Mouse (Mus musculus) liver, embryonic 16.5 days (tissue): ENCODE data around the gene Kcnc4. TPM values are rescaled to one million over a fixed set of nuclear protein-coding genes. Genes with fewer than 3 reads are reported as not detected.

ENCODE experiments used
- ATAC-seq: fragments of 200-750 bp; cut with Nextera tagmentation; 2 replicates; pipeline ENCODE4 v1.8.0; 2017; ENCODE audit warnings: low read depth, mild to moderate bottlenecking, moderate number of reproducible peaks, moderate library complexity
- H3K27ac ChIP-seq: fragments of 300-500 bp; sonication (generic); 2 replicates; pipeline ENCODE4 v1.5.1; 2014; ENCODE audit warnings: mild to moderate bottlenecking, low read length
- H3K27me3 ChIP-seq: fragments of 300-500 bp; sonication (generic); 2 replicates; pipeline ENCODE4 v1.6.1; 2014; ENCODE audit warnings: low read depth, low read length, mixed read lengths; ENCODE audit not compliant: control insufficient read depth, insufficient read depth
- H3K36me3 ChIP-seq: fragments of 300-500 bp; sonication (generic); 2 replicates; pipeline ENCODE4 v1.6.1; 2014; ENCODE audit warnings: mild to moderate bottlenecking; ENCODE audit not compliant: control insufficient read depth, insufficient read depth
- H3K4me1 ChIP-seq: fragments of 300-500 bp; sonication (generic); 2 replicates; pipeline ENCODE4 v1.6.1; 2014; ENCODE audit warnings: low read depth, low read length, mixed read lengths; ENCODE audit not compliant: control insufficient read depth
- H3K4me2 ChIP-seq: fragments of 300-500 bp; sonication (generic); 2 replicates; pipeline ENCODE4 v1.6.1; 2014; ENCODE audit warnings: low read depth, low read length, mixed read lengths
- H3K4me3 ChIP-seq: fragments of 300-500 bp; sonication (generic); 2 replicates; pipeline ENCODE4 v1.5.1; 2014; ENCODE audit warnings: low read depth, mild to moderate bottlenecking, low read length
- H3K9ac ChIP-seq: fragments of 300-500 bp; sonication (generic); 2 replicates; pipeline ENCODE4 v1.6.1; 2014; ENCODE audit warnings: low read depth, low read length
- H3K9me3 ChIP-seq: fragments of 300-500 bp; sonication (generic); replicated peaks from 2 replicates; pipeline ENCODE4 v1.6.1; 2016; ENCODE audit warnings: low read length; ENCODE audit not compliant: control insufficient read depth
- WGBS: fragments of 180-500 bp; shearing (Covaris S2); extraction: QIAGEN DNeasy Blood & Tissue Kit; methylation state at CpG from one replicate; pipeline ENCODE4 v1.1.7; 2014; ENCODE audit not compliant: insufficient replicate concordance; 5-methylcytosine and 5-hydroxymethylcytosine counted together
- polyA plus RNA-seq: library from polyadenylated mRNA; unstranded; fragments of >200 nt; fragmentation: Nextera tagmentation; extraction: Ambion mirVana; gene quantifications from 2 replicates; pipeline ENCODE4 v1.2.1, GENCODE M21; 2015

Kcnc4 gene
- polyA plus RNA-seq, 1 experiment from 2014 or later: 0.02 TPM

DNA sequence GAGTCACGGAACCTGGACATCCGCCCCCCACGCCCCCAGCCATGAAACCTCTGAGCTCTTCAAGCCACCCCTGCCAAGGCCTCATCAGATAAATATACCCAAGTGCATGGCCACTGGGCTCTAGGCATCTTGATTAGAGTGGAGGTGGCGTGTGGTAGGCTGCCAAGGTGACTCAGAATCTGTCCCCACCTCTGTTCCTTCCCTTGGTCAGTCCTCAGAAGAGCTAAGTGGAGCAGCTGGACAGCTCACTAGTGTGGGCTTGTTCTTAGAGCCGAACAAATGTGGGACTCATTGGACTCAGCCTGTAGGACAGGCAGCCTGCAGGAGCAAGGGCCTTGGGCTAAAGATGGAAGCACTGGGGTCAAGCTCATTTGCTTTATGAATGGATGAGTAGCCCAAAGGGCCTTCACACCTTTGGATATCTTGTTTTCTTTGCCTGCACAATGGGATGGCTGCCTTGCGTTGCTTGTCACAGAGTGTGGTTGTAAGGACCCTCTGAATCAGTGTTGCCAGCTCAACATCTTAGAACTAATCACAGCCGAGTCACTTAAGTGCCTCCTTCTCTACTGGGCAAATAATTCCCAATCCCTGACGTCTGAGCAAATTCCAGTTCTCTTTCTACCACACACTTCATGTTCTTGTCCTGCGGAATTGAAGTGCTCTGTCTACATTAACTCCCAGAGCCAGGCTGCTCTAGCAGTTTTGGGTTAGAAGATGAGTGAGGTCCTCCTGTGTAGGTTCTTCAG lies 42.6 kb downstream of the Kcnc4 start:
- no peak overlapping the region for H3K4me3 ChIP-seq
- 63% methylated on average over 9 of the region's 9 CpGs for WGBS
- H3K4me2 ChIP-seq: no peak overlapping the region
- H3K9me3 ChIP-seq: no peaks in the 10 kb centered on the region
- H3K27ac ChIP-seq: no peak overlapping the region
- H3K27me3 ChIP-seq: no peaks in the 10 kb centered on the region
- no peak for ATAC-seq
- no peak overlapping the region for H3K9ac ChIP-seq
- no peaks in the 10 kb centered on the region for H3K36me3 ChIP-seq
- H3K4me1 ChIP-seq: no peaks in the 10 kb centered on the region

GRCm38 (mm10) chr3:107413093-107413492 lies 46.3 kb downstream of the Kcnc4 start:
- H3K4me1 ChIP-seq: no peaks in the 10 kb centered on the region
- no peak overlapping the region for H3K27ac ChIP-seq
- no peaks in the 10 kb centered on the region for H3K27me3 ChIP-seq
- no peak overlapping the region for H3K4me3 ChIP-seq
- H3K36me3 ChIP-seq: no peaks in the 10 kb centered on the region
- no peak overlapping the region for H3K4me2 ChIP-seq
- no peaks in the 10 kb centered on the region for H3K9me3 ChIP-seq
- 36% methylated on average over 2 of the region's 2 CpGs for WGBS
- H3K9ac ChIP-seq: no peak overlapping the region
- ATAC-seq: no peak

- Histone ChIP-seq H3K36me3 (no peaks in the 10 kb centered on the region), H3K4me3 (no peak overlapping the region), H3K9ac (no peak overlapping the region), H3K9me3 (no peaks in the 10 kb centered on the region), H3K4me1 (no peaks in the 10 kb centered on the region), H3K4me2 (no peak overlapping the region), H3K27ac (no peak overlapping the region), H3K27me3 (no peaks in the 10 kb centered on the region)
- WGBS: 73% methylated on average over 8 of the region's 8 CpGs
- no peak for ATAC-seq
These were observed 46.8 kb downstream of the Kcnc4 start for GRCm38 (mm10) chr3:107412509-107412908.

DNA sequence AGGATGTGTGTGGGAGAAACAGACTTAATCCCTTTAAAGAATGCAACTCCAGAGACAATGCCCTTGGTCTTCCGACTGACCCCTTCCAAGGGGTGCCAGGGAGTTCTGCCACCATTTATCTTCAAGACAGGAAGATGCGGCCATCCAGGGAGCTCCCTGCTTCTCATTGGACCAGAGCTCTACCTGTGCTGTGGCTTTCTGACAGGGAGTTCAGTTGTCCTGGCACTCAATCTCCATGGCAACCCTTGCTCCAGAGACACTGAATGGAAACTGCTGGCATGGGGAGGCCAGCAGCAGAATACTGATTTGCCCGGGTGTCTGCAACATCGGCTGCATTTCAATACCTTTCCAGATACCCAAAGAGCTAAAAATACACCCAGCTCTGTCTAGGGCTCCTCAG lies 47.7 kb downstream of the Kcnc4 start:
- Histone ChIP-seq H3K4me3 (no peak overlapping the region), H3K4me2 (no peak overlapping the region), H3K36me3 (no peaks in the 10 kb centered on the region), H3K9me3 (no peaks in the 10 kb centered on the region), H3K4me1 (no peaks in the 10 kb centered on the region), H3K27me3 (no peaks in the 10 kb centered on the region), H3K9ac (no peak overlapping the region), H3K27ac (no peak overlapping the region)
- 59% methylated on average over 4 of the region's 4 CpGs for WGBS
- ATAC-seq: no peak

DNA sequence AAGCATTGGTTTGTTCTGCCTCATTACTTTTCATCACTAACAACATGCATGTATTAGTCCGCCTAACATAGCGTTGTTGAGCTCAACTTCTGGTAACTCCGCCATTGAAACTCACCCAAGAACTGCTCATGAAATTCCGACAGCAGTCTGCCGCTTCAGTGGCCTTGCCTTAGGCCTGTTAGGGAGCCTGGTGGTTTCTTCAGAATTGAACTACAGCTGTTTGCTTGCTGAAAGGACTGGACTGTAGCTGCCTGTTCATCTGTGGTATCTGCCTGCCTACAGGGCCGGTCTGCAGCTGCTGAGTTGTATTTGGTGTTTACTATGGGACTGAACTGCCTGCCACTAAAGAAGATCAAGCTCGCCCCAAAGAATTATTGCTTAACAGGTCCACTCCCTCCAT lies 58.0 kb downstream of the Kcnc4 start:
- Histone ChIP-seq H3K9ac (no peak overlapping the region), H3K9me3 (no peaks in the 10 kb centered on the region), H3K36me3 (no peaks in the 10 kb centered on the region), H3K4me3 (no peak overlapping the region), H3K4me1 (no peaks in the 10 kb centered on the region), H3K27ac (no peak overlapping the region), H3K4me2 (no peak overlapping the region), H3K27me3 (no peaks in the 10 kb centered on the region)
- 80% methylated on average over 7 of the region's 7 CpGs for WGBS
- no peak for ATAC-seq

GRCm38 (mm10) chr3:107399991-107400640 lies 59.2 kb downstream of the Kcnc4 start:
- no peak overlapping the region for H3K4me2 ChIP-seq
- no peak for ATAC-seq
- H3K4me3 ChIP-seq: no peak overlapping the region
- 55% methylated on average over 5 of the region's 5 CpGs for WGBS
- H3K36me3 ChIP-seq: no peaks in the 10 kb centered on the region
- no peaks in the 10 kb centered on the region for H3K9me3 ChIP-seq
- H3K9ac ChIP-seq: no peak overlapping the region
- no peak overlapping the region for H3K27ac ChIP-seq
- no peaks in the 10 kb centered on the region for H3K27me3 ChIP-seq
- no peaks in the 10 kb centered on the region for H3K4me1 ChIP-seq

DNA sequence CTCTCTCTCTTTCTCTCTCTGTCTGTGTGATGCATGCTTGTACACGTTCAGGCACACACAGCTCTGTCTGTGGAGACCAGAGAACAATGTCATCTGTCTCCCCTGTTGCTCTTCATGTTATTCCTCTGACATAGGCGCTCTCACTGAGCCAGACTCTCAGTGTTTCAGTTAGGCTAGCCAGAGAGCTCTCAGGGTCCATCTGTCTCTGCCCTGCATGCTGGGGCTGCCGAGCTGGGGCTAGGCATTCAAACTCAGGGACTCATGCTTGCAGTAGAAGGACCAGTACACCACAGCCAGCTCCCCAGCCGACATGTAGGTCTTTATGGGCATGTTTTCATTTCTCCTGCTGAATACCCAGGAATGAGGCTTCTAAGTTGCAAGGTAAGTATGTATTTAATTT lies 68.2 kb downstream of the Kcnc4 start:
- H3K9ac ChIP-seq: no peak overlapping the region
- 44% methylated on average over 4 of the region's 4 CpGs for WGBS

More for the DNA sequence above, 68.2 kb downstream of the Kcnc4 start:
- H3K9me3 ChIP-seq: no peaks in the 10 kb centered on the region
- no peak overlapping the region for H3K4me3 ChIP-seq
- H3K27me3 ChIP-seq: no peaks in the 10 kb centered on the region
- no peak for ATAC-seq
- H3K4me2 ChIP-seq: no peak overlapping the region
- H3K4me1 ChIP-seq: no peaks in the 10 kb centered on the region
- H3K36me3 ChIP-seq: no peaks in the 10 kb centered on the region
- H3K27ac ChIP-seq: no peak overlapping the region

Other genes starting within 250 kb of the Kcnc4 start
- gene Cym, start 237.8 kb downstream of the Kcnc4 start, polyA plus RNA-seq: 0.07 and 7.3 TPM in 2 replicates
- not detected in 2 replicates for gene A630076J17Rik, start 228.9 kb downstream of the Kcnc4 start, polyA plus RNA-seq
- gene Prok1, start 219.8 kb downstream of the Kcnc4 start, polyA plus RNA-seq: 0.05 and 0.06 TPM in 2 replicates
- gene Lamtor5, start 180.7 kb downstream of the Kcnc4 start, polyA plus RNA-seq: 88.2 and 90.1 TPM in 2 replicates
- 0.30 and 0.39 TPM in 2 replicates for gene Slc16a4, start 168.3 kb downstream of the Kcnc4 start, polyA plus RNA-seq
- 8.1 and 8.2 TPM in 2 replicates for gene Rbm15, start 125.9 kb downstream of the Kcnc4 start, polyA plus RNA-seq
- gene Slc6a17, start 58.5 kb upstream of the Kcnc4 start, polyA plus RNA-seq: 0.08 and 0.33 TPM in 2 replicates
- gene Ubl4b, start 95.5 kb upstream of the Kcnc4 start, polyA plus RNA-seq: not detected in 2 replicates
- gene Alx3, start 135.5 kb upstream of the Kcnc4 start, polyA plus RNA-seq: 0.09 TPM in 1 of 2 replicates, not detected in the other
- gene Gm10961, start 171.8 kb upstream of the Kcnc4 start, polyA plus RNA-seq: not detected in 2 replicates
- 8.6 and 8.7 TPM in 2 replicates for gene Strip1, start 172.1 kb upstream of the Kcnc4 start, polyA plus RNA-seq
- 23.7 and 24.8 TPM in 2 replicates for gene Ahcyl1, start 237.0 kb upstream of the Kcnc4 start, polyA plus RNA-seq